Mouse (Mus musculus) CH12.LX (cell line): ENCODE measurements around the gene Arhgef39.

Experiments
- CHD2 ChIP-seq: IDR thresholded peaks from 2 replicates; pipeline ENCODE4 v1.6.1; 2011; ENCODE audit warnings: low read length, improper control_type of control experiment
- CTCF ChIP-seq, 2 experiments: IDR thresholded peaks in 1 of 2; conservative IDR thresholded peaks in 1 of 2; 2 replicates each; pipeline ENCODE4 v1.5.1; 2011 to 2012; ENCODE audit warnings: low read depth in 2 of 2, low read length in 2 of 2, improper control_type of control experiment in 1 of 2, inconsistent platforms in 1 of 2, mild to moderate bottlenecking in 1 of 2, moderate library complexity in 1 of 2
- EP300 ChIP-seq: IDR thresholded peaks from 2 replicates; pipeline ENCODE4 v1.6.1; 2011; ENCODE audit warnings: low read length, improper control_type of control experiment
- KAT2A ChIP-seq: IDR thresholded peaks from 2 replicates; pipeline ENCODE4 v1.6.1; 2012; ENCODE audit warnings: low read length, improper control_type of control experiment, inconsistent platforms; ENCODE audit not compliant: insufficient replicate concordance
- POLR2A ChIP-seq: IDR thresholded peaks from 2 replicates; pipeline ENCODE4 v1.6.1; 2011; ENCODE audit warnings: low read depth, mild to moderate bottlenecking, improper control_type of control experiment, low read length
- SMC3 ChIP-seq: IDR thresholded peaks from 2 replicates; pipeline ENCODE4 v1.6.1; 2011; ENCODE audit warnings: low read depth, low read length, improper control_type of control experiment
- TBP ChIP-seq: conservative IDR thresholded peaks from 2 replicates; pipeline ENCODE4 v1.6.1; 2011; ENCODE audit warnings: low read depth, low read length, improper control_type of control experiment
- UBTF ChIP-seq: IDR thresholded peaks from 2 replicates; pipeline ENCODE4 v1.6.1; 2012; ENCODE audit warnings: low read depth, mild to moderate bottlenecking, inconsistent platforms, low read length, improper control_type of control experiment, moderate library complexity
- USF1 ChIP-seq: IDR thresholded peaks from 2 replicates; pipeline ENCODE4 v1.6.1; 2014; ENCODE audit warnings: low read depth, mild to moderate bottlenecking, inconsistent platforms, low read length, improper control_type of control experiment
- USF2 ChIP-seq: conservative IDR thresholded peaks from 2 replicates; pipeline ENCODE4 v1.6.1; 2011; ENCODE audit warnings: low read depth, low read length, improper control_type of control experiment
- ZC3H11A ChIP-seq: IDR thresholded peaks from 2 replicates; pipeline ENCODE4 v1.6.1; 2012; ENCODE audit warnings: low read depth, mild to moderate bottlenecking, inconsistent platforms, low read length, improper control_type of control experiment
- ZNF384 ChIP-seq: IDR thresholded peaks from 2 replicates; pipeline ENCODE4 v1.6.1; 2012; ENCODE audit warnings: low read depth, low read length, improper control_type of control experiment, inconsistent platforms

DNA sequence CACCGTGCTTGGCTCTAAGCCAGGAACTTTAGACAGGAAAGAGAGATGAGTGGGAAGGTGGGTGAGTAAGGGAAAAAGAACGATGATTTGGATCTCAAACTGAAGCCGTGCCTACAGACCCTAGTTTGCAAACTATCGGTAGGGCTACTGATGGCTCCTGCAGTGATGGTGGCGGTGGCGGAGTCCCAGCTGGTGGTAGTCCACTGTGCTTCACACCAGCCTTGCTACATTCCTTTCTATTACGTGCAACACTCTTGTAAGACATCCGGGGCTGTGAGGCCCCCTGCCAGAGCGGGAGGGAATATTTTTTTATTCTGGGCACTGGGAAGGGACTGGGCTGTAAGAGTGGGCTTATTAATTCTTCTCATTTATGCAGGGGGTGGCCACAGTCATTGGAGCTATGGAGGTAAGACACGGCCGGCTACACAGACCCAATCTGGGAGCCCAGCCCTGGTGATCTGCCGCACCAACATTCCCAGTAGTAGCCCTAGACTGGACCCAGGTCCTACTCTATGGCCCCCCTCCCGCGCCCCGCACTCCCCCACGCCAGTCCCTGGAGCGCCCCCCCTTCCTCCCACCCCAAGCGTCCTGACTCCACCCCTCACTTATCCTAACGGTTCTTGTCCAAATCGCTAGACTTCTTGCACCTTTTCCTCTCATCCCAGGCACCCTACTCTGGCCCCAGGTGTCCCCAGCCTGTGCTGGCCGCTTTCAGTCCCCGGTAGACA is 8.6 kb upstream of the Arhgef39 start:
- TF ChIP-seq EP300: no peak
- TF ChIP-seq UBTF: no peak
- no peak for TF ChIP-seq CTCF (conservative IDR thresholded peaks at IDR 0.05 in 1 of 2, IDR thresholded peaks at IDR 0.05 in 1 of 2; ENCODE audit: low read depth in 2 of 2, low read length in 2 of 2)
- no peak for TF ChIP-seq POLR2A
- no peak for TF ChIP-seq USF1
- TF ChIP-seq ZC3H11A: no peak
- no peak for TF ChIP-seq KAT2A
- no peak for TF ChIP-seq CHD2
- TF ChIP-seq TBP: no peak
- no peak for TF ChIP-seq ZNF384
- no peak for TF ChIP-seq SMC3
- no peak for TF ChIP-seq USF2
